Mouse (Mus musculus) embryonic facial prominence, embryonic 11.5 days (tissue): ENCODE data around the gene Ptf1a. TPM values are rescaled to one million over a fixed set of nuclear protein-coding genes. Genes with fewer than 3 reads are reported as not detected.

Experiments
- ATAC-seq: fragments of 200-750 bp; cut with Nextera tagmentation; replicated peaks from 2 replicates; pipeline ENCODE4 v1.8.0; 2017; ENCODE audit warnings: low read depth; ENCODE audit not compliant: insufficient number of reproducible peaks, low FRiP score, low TSS enrichment
- DNase-seq: peaks from one replicate; pipeline ENCODE4 v3.0.0-alpha.2; 2015; ENCODE audit warnings: low spot score
- H3K27ac ChIP-seq: fragments of 300-500 bp; sonication (generic); replicated peaks from 2 replicates; pipeline ENCODE4 v1.5.1; 2014; ENCODE audit warnings: mild to moderate bottlenecking, low read depth, low read length, control low read depth
- H3K27me3 ChIP-seq: fragments of 300-500 bp; sonication (generic); 2 replicates; pipeline ENCODE4 v1.6.1; 2014; ENCODE audit warnings: mild to moderate bottlenecking, low read length, moderate library complexity, mixed read lengths; ENCODE audit not compliant: control insufficient read depth, insufficient read depth
- H3K36me3 ChIP-seq: fragments of 300-500 bp; sonication (generic); replicated peaks from 2 replicates; pipeline ENCODE4 v1.6.1; 2014; ENCODE audit warnings: low read depth, mild to moderate bottlenecking, low read length, moderate library complexity, mixed read lengths; ENCODE audit not compliant: control insufficient read depth, insufficient read depth
- H3K4me1 ChIP-seq: fragments of 300-500 bp; sonication (generic); 2 replicates; pipeline ENCODE4 v1.6.1; 2014; ENCODE audit warnings: low read length, mixed read lengths; ENCODE audit not compliant: control insufficient read depth, insufficient read depth
- H3K4me2 ChIP-seq: fragments of 300-500 bp; sonication (generic); 2 replicates; pipeline ENCODE4 v1.6.1; 2014; ENCODE audit warnings: low read depth, mild to moderate bottlenecking, control low read depth, low read length, moderate library complexity
- H3K4me3 ChIP-seq: fragments of 300-500 bp; sonication (generic); 2 replicates; pipeline ENCODE4 v1.5.1; 2014; ENCODE audit warnings: low read depth, low read length, control low read depth
- H3K9ac ChIP-seq: fragments of 300-500 bp; sonication (generic); replicated peaks from 2 replicates; pipeline ENCODE4 v1.6.1; 2014; ENCODE audit warnings: mild to moderate bottlenecking, control low read depth, low read length
- H3K9me3 ChIP-seq: fragments of 300-500 bp; sonication (generic); replicated peaks from 2 replicates; pipeline ENCODE4 v1.6.1; 2016; ENCODE audit warnings: mild to moderate bottlenecking, low read length, inconsistent platforms, mixed read lengths; ENCODE audit not compliant: control insufficient read depth
- WGBS: fragments of 180-500 bp; shearing (Covaris S2); extraction: QIAGEN DNeasy Blood & Tissue Kit; methylation state at CpG from one replicate; pipeline ENCODE4 v1.1.7; 2014; 5-methylcytosine and 5-hydroxymethylcytosine counted together
- polyA plus RNA-seq: library from polyadenylated mRNA; unstranded; fragments of >200 nt; fragmentation: Nextera tagmentation; extraction: Ambion mirVana; gene quantifications from 2 replicates; pipeline ENCODE4 v1.2.1, GENCODE M21; 2014

Gene Ptf1a
- polyA plus RNA-seq, result 0.68 and 1.3 TPM in 2 replicates

- WGBS, result under 1% methylated on average over 49 of the region's 53 CpGs
- Histone ChIP-seq H3K4me1 (peaks cover 7% of the 10 kb centered on the region), H3K27me3 (peaks cover 73% of the 10 kb centered on the region), H3K9me3 (no peaks in the 10 kb centered on the region), H3K36me3 (no peaks in the 10 kb centered on the region), H3K9ac (no peak within 1 kb of the TSS), H3K4me3 (peak within 1 kb of the TSS; percentile 21; the same call in 1 of the 2 replicates), H3K4me2 (peak within 1 kb of the TSS; percentile 41), H3K27ac (no peak within 1 kb of the TSS)
- DNase-seq (no peak), ATAC-seq (0 out of 2 replicates have a peak, but pooled peaks have one; percentile 17)
These were observed at the start of gene Ptf1a for GRCm38 (mm10) chr2:19444931-19445831. Ptf1a (plus strand) TSS chr2:19445663.

- Histone ChIP-seq H3K36me3 (no peaks in the 10 kb centered on the region), H3K9ac (no peak overlapping the region), H3K4me2 (no peak overlapping the region), H3K27me3 (no peaks in the 10 kb centered on the region), H3K9me3 (no peaks in the 10 kb centered on the region), H3K4me1 (no peaks in the 10 kb centered on the region), H3K4me3 (no peak overlapping the region), H3K27ac (no peak overlapping the region)
- WGBS, result 92% methylated on average over 5 of the region's 5 CpGs
- ATAC-seq, result no peak
- no peak for DNase-seq
These were observed 40.1 kb upstream of the Ptf1a start for GRCm38 (mm10) chr2:19405409-19405808.

DNA sequence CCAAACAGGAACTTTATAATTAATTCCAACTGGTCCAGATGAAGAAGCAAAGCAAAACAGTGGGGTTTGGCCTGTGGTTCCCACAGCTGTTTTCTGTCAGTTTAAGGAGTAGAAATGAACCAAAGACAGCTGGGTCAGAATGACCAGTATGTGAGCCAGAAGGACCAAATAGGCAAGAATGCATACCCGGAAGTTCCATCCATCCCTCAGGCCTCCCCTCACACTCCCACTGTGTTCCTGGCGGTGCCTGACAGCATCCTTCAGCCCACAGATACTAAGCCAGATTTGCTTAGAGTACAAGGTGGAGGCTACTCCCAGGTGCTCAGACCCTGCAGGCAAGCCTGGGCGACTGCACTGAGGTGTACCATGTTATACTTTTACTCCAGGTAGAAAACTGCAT, 38.9 kb upstream of the Ptf1a start:
- DNase-seq (peak; percentile 53), ATAC-seq (0 out of 2 replicates have a peak, but pooled peaks have one; percentile 29)
- no peak overlapping the region for H3K4me2 ChIP-seq
- no peak overlapping the region for H3K9ac ChIP-seq
- no peaks in the 10 kb centered on the region for H3K4me1 ChIP-seq
- H3K36me3 ChIP-seq, result no peaks in the 10 kb centered on the region
- H3K9me3 ChIP-seq, result no peaks in the 10 kb centered on the region
- no peak overlapping the region for H3K27ac ChIP-seq
- H3K4me3 ChIP-seq, result no peak overlapping the region
- WGBS, result 63% methylated on average over 3 of the region's 3 CpGs
- no peaks in the 10 kb centered on the region for H3K27me3 ChIP-seq

DNA sequence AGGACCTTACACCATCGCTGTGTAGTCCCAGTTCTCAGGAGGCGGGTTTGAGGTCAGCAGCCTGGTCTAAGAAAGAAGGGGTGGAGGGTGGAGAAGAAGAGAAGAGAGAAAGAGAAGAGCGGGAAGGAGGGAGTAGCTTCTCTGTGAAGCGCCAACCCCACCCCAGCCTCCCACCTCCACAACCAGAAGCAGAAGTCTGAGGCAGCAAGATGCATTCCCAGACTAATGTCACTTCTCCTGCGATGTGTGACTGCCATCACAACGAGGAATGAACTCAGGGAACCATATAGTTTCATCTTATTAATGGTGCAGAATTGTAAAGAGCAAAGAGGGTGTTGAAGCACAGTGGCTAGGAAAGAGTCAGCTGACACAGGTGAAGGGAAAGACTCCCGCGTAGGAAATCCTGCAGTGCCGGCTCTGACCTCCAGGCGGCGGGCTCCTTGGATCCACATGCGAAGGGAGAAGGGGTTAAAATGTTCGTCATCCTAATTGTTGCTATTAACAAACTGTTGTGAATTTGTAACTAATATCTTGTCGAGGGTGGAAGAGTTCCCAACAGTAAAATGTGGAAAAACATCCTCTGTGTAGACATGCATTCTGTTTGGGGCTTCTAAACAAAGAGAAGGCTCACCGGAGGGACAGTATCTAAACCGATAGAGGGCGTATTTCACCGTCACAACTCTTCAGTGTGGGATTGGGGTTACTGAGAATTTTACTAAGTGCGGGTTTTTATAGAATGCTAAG, 31.1 kb upstream of the Ptf1a start:
- no peaks in the 10 kb centered on the region for H3K36me3 ChIP-seq
- DNase-seq (peak; percentile 74), ATAC-seq (no peak)
- no peaks in the 10 kb centered on the region for H3K9me3 ChIP-seq
- H3K4me3 ChIP-seq, result peak overlapping the region; percentile 7; the same call in 1 of the 2 replicates
- H3K4me1 ChIP-seq, result no peaks in the 10 kb centered on the region
- no peak overlapping the region for H3K27ac ChIP-seq
- peak overlapping the region; percentile 30; the same call in 1 of the 2 replicates for H3K4me2 ChIP-seq
- H3K27me3 ChIP-seq, result no peaks in the 10 kb centered on the region
- WGBS, result 22% methylated on average over 19 of the region's 19 CpGs
- no peak overlapping the region for H3K9ac ChIP-seq

DNA sequence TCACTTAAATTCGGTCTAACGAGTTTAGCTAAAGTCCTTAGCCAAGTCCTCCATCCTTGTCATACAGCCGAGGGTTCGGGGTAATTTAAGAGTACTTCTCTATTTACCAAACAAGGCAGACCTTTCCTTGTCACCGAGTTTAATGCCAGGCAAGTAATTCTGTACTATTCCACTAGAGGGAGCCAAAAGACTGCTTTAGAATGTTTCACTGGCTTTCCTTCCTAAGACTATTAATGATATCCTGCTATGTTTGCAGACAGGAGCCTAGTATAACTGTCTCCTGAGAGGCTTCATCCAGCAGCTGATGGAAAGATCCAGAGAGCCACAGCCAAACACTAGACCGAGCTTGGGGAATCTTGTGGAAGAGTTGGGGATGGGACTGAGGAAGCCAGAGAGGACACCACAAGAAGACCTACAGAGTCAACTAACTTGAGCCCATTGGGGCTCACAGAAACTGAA, 30.4 kb upstream of the Ptf1a start:
- no peaks in the 10 kb centered on the region for H3K27me3 ChIP-seq
- no peak overlapping the region for H3K9ac ChIP-seq
- DNase-seq, result peak; percentile 92
- H3K9me3 ChIP-seq, result no peaks in the 10 kb centered on the region
- H3K36me3 ChIP-seq, result no peaks in the 10 kb centered on the region
- H3K27ac ChIP-seq, result no peak overlapping the region
- H3K4me3 ChIP-seq, result no peak overlapping the region
- no peaks in the 10 kb centered on the region for H3K4me1 ChIP-seq
- ATAC-seq, result peak; percentile 49; the same call in 1 of the 2 replicates
- WGBS, result 1% methylated on average over 6 of the region's 6 CpGs
- peak overlapping the region; percentile 30; the same call in 1 of the 2 replicates for H3K4me2 ChIP-seq

GRCm38 (mm10) chr2:19416066-19416465, 29.4 kb upstream of the Ptf1a start:
- Histone ChIP-seq H3K4me2 (no peak overlapping the region), H3K9me3 (no peaks in the 10 kb centered on the region), H3K27me3 (no peaks in the 10 kb centered on the region), H3K27ac (no peak overlapping the region), H3K4me1 (no peaks in the 10 kb centered on the region), H3K9ac (no peak overlapping the region), H3K4me3 (no peak overlapping the region), H3K36me3 (no peaks in the 10 kb centered on the region)
- ATAC-seq (no peak), DNase-seq (no peak)
- WGBS, result 65% methylated on average over 6 of the region's 6 CpGs

DNA sequence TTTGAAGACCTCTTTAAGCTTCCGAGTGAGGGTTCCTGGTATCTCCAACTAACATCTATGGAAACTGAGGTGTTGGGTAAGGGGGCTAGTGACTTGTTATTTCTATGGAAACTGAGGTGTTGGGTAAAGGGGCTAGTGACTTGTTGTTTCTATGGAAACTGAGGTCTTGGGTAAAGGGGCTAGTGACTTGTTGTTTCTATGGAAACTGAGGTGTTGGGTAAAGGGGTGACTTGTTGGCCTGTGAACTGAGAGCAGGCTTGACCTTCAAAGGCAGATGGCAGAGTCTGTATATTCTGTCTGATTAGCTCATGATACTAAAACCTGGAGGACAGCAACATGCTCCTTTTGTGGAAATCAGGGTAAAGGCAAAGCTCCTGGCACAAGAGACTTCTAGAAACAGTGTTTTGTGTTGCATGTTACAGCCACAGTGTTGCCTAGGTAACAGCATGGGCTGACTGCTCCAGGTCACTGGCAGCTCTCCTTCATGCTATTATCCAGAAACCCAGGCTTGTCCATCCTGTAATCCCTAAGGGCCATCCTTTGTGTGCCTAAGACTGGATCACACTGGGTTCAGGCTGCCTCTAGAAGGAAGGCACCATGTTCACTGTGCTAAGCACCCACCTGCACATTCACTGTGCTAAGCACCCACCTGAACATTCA, 25.6 kb upstream of the Ptf1a start:
- Histone ChIP-seq H3K27ac (no peak overlapping the region), H3K4me2 (no peak overlapping the region), H3K9me3 (no peaks in the 10 kb centered on the region), H3K9ac (no peak overlapping the region), H3K36me3 (no peaks in the 10 kb centered on the region), H3K27me3 (peaks cover 5% of the 10 kb centered on the region; the same call in 1 of the 2 replicates), H3K4me3 (no peak overlapping the region), H3K4me1 (no peaks in the 10 kb centered on the region)
- WGBS, result 85% methylated on average over 1 of the region's 1 CpGs
- ATAC-seq (no peak), DNase-seq (no peak)
